Mouse (Mus musculus) intestine, embryonic 16.5 days (tissue): ENCODE data around the gene Khk. TPM values are rescaled to one million over a fixed set of nuclear protein-coding genes. Genes with fewer than 3 reads are reported as not detected.

ENCODE experiments used
- ATAC-seq: fragments of 200-750 bp; cut with Nextera tagmentation; 2 replicates; pipeline ENCODE4 v1.8.0; 2017; ENCODE audit warnings: moderate TSS enrichment, moderate library complexity
- H3K27ac ChIP-seq: fragments of 300-500 bp; sonication (generic); 2 replicates; pipeline ENCODE4 v1.5.1; 2014; ENCODE audit warnings: mild to moderate bottlenecking, low read length
- H3K27me3 ChIP-seq: fragments of 300-500 bp; sonication (generic); replicated peaks from 2 replicates; pipeline ENCODE4 v1.6.1; 2014; ENCODE audit warnings: low read length, control low read depth, mixed read lengths; ENCODE audit not compliant: control insufficient read depth, insufficient read depth
- H3K36me3 ChIP-seq: fragments of 300-500 bp; sonication (generic); 2 replicates; pipeline ENCODE4 v1.6.1; 2014; ENCODE audit warnings: low read length, control low read depth; ENCODE audit not compliant: control insufficient read depth, insufficient read depth
- H3K4me1 ChIP-seq: fragments of 300-500 bp; sonication (generic); 2 replicates; pipeline ENCODE4 v1.6.1; 2014; ENCODE audit warnings: low read length, control low read depth, mixed read lengths; ENCODE audit not compliant: control insufficient read depth, insufficient read depth
- H3K4me2 ChIP-seq: fragments of 300-500 bp; sonication (generic); 2 replicates; pipeline ENCODE4 v1.6.1; 2014; ENCODE audit warnings: low read depth, low read length, control low read depth
- H3K4me3 ChIP-seq: fragments of 300-500 bp; sonication (generic); 2 replicates; pipeline ENCODE4 v1.5.1; 2014; ENCODE audit warnings: mild to moderate bottlenecking, low read length
- H3K9ac ChIP-seq: fragments of 300-500 bp; sonication (generic); 2 replicates; pipeline ENCODE4 v1.6.1; 2014; ENCODE audit warnings: low read depth, low read length
- H3K9me3 ChIP-seq: fragments of 300-500 bp; sonication (generic); 2 replicates; pipeline ENCODE4 v1.6.1; 2016; ENCODE audit warnings: low read length, control low read depth; ENCODE audit not compliant: control insufficient read depth
- WGBS: fragments of 180-500 bp; shearing (Covaris S2); extraction: QIAGEN DNeasy Blood & Tissue Kit; methylation state at CpG from one replicate; pipeline ENCODE4 v1.1.7; 2014; 5-methylcytosine and 5-hydroxymethylcytosine counted together
- polyA plus RNA-seq: library from polyadenylated mRNA; unstranded; fragments of >200 nt; fragmentation: Nextera tagmentation; extraction: Ambion mirVana; gene quantifications from 2 replicates; pipeline ENCODE4 v1.2.1, GENCODE M21; 2015

Gene Khk
- polyA plus RNA-seq, 1 experiment from 2014 or later, result 26.9 TPM

DNA sequence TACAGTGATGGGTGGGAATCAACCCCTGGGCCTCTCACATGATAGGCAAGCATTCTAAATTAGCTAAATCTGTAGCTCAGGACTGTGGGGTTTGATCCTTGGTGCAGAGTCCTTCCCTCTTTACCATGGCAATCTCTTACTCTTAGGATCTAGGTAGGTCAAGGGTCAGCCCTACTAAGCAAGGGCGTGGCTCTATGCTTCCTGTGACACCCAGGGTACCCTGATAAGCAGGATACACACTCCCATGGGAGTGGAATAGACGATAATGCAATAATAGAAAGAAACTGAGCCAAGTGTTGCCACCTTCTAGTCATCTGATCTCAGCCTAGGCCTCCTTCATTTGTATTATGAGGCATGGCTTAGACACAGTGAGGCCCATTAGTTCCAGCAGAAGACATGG, 48.2 kb downstream of the Khk start:
- no peak overlapping the region for H3K4me3 ChIP-seq
- peaks cover 19% of the 10 kb centered on the region for H3K4me1 ChIP-seq
- no peaks in the 10 kb centered on the region for H3K27me3 ChIP-seq
- peak overlapping the region; percentile 79 for H3K27ac ChIP-seq
- WGBS, result 58% methylated on average over 2 of the region's 2 CpGs
- H3K36me3 ChIP-seq, result no peaks in the 10 kb centered on the region
- H3K9ac ChIP-seq, result 0 out of 2 replicates have a peak overlapping the region, but pooled peaks have one; percentile 17
- H3K4me2 ChIP-seq, result peak overlapping the region; percentile 26
- no peaks in the 10 kb centered on the region for H3K9me3 ChIP-seq
- ATAC-seq, result peak; percentile 95

DNA sequence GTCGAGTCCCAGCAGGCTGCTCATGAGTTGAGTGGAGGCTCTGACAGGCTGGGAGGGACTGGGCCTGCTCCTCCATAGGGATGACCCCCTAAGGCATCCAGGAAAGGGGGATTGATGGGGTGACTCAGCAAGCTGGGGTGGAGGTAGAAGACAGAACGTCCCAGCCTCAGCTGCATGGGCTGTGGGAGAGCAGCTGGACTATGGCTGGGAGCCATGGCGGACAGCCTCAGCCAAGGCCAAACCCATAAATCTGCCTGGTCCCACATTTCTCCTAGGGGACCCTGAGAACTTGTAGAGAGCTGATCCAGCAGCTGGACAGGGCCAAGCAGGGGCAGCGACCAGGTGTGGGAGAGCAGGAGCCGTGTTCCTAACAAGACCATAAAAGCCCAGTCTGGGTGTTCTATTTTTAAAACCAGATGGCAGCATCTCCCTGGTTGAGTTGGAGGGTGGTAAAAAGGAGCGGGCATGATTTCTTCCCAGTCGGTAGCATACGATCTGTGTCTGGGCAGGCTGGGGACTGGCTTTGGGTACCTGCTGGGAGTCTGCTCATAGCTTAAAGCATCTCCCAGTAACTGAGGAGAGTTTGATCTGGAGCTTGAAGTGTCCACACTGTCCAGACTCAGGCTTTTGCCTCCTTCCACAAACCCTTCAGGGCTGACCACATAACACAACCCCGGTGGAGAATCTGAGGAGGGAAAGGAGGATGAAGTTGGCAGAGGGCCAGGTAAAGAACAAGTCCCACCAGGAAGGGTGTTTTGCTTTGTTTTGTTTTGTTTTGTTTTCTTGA, 53.8 kb downstream of the Khk start:
- WGBS, result 58% methylated on average over 9 of the region's 9 CpGs
- Histone ChIP-seq H3K36me3 (no peaks in the 10 kb centered on the region), H3K9me3 (no peaks in the 10 kb centered on the region), H3K27me3 (no peaks in the 10 kb centered on the region), H3K4me2 (no peak overlapping the region), H3K27ac (no peak overlapping the region), H3K9ac (no peak overlapping the region), H3K4me1 (peaks cover 7% of the 10 kb centered on the region; the same call in 1 of the 2 replicates), H3K4me3 (no peak overlapping the region)
- ATAC-seq, result peak; percentile 53

Other genes with a start within 250 kb of the Khk start
- gene Dpysl5, start 209.9 kb upstream of the Khk start, polyA plus RNA-seq, result 5.7 and 6.1 TPM in 2 replicates
- gene Mapre3, start 106.8 kb upstream of the Khk start, polyA plus RNA-seq, result 14.0 and 15.4 TPM in 2 replicates
- 76.5 and 81.0 TPM in 2 replicates for gene Tmem214, start 53.4 kb upstream of the Khk start, polyA plus RNA-seq
- 13.9 and 16.3 TPM in 2 replicates for gene Agbl5, start 32.7 kb upstream of the Khk start, polyA plus RNA-seq
- gene Ost4, start 13.6 kb upstream of the Khk start, polyA plus RNA-seq, result 459 and 477 TPM in 2 replicates
- gene Emilin1, start 8.0 kb upstream of the Khk start, polyA plus RNA-seq, result 173 and 177 TPM in 2 replicates
- gene Cgref1, start 24.2 kb downstream of the Khk start, polyA plus RNA-seq, result 67.0 and 88.7 TPM in 2 replicates
- 222 and 227 TPM in 2 replicates for gene Preb, start 38.9 kb downstream of the Khk start, polyA plus RNA-seq
- gene Tcf23, start 47.2 kb downstream of the Khk start, polyA plus RNA-seq, result 3.3 and 4.2 TPM in 2 replicates
- gene Atraid, start 126.9 kb downstream of the Khk start, polyA plus RNA-seq, result 180 and 190 TPM in 2 replicates
- gene Slc5a6, start 127.5 kb downstream of the Khk start, polyA plus RNA-seq, result 18.8 TPM in 2 replicates
- 16.8 and 18.2 TPM in 2 replicates for gene Cad, start 133.3 kb downstream of the Khk start, polyA plus RNA-seq
- gene Dnajc5g, start 184.9 kb downstream of the Khk start, polyA plus RNA-seq, result not detected in 2 replicates
- gene Slc30a3, start 186.8 kb downstream of the Khk start, polyA plus RNA-seq, result 0.12 and 0.15 TPM in 2 replicates
- gene Trim54, start 195.3 kb downstream of the Khk start, polyA plus RNA-seq, result not detected in 2 replicates
- gene Ucn, start 217.4 kb downstream of the Khk start, polyA plus RNA-seq, result not detected in 2 replicates
- gene Mpv17, start 232.8 kb downstream of the Khk start, polyA plus RNA-seq, result 80.3 and 84.4 TPM in 2 replicates